Mouse (Mus musculus): ENCODE data around the gene Rbms3. TPM values are rescaled to one million over a fixed set of nuclear protein-coding genes. Genes with fewer than 3 reads are reported as not detected.
A peak's percentile ranks its signal among the peaks of the same experiment; 100 is the strongest.

Rbms3 gene
- polyA plus RNA-seq, 1 experiment from 2014 or later: 87.2 TPM

GRCm38 (mm10) chr9:117393626-117394525 is 235.8 kb downstream of the Rbms3 start:
- no peak overlapping the region for H3K4me3 ChIP-seq
- no peak overlapping the region for H3K9ac ChIP-seq
- H3K4me2 ChIP-seq (replicated peaks): no peak overlapping the region
- H3K27ac ChIP-seq: no peak overlapping the region
- H3K36me3 ChIP-seq: no peaks in the 10 kb centered on the region
- no peaks in the 10 kb centered on the region for H3K4me1 ChIP-seq
- whole genome bisulfite sequencing: 63% methylated on average over 18 of the region's 18 CpGs
- H3K9me3 ChIP-seq: no peaks in the 10 kb centered on the region
- peak; percentile 76 for ATAC-seq (ENCODE audit: low FRiP score, low read depth)
- no peaks in the 10 kb centered on the region for H3K27me3 ChIP-seq (replicated peaks)

DNA sequence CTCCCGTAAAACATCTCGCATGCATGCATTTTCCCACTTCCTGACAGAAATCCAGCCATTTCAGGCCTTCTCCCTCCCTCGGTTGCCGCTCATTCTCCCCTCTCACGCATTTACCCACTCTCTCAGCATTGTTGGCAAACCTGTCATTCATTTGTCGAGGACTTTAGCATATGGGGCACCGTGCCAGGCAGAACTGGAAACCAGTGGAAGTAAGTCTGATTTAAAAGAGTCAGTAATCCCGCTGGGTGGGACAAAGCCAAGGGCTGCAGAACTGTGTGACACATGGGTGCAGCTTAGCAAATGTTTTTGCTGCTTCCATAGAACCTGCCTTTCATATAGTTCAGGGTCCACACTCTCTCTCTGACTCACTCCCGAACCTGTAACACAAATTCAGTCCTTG is 241.7 kb downstream of the Rbms3 start:
- H3K9ac ChIP-seq: no peak overlapping the region
- H3K9me3 ChIP-seq: no peaks in the 10 kb centered on the region
- no peaks in the 10 kb centered on the region for H3K27me3 ChIP-seq (replicated peaks)
- no peaks in the 10 kb centered on the region for H3K36me3 ChIP-seq
- WGBS: 84% methylated on average over 9 of the region's 9 CpGs
- ATAC-seq (ENCODE audit: low FRiP score, low read depth): no peak
- H3K4me3 ChIP-seq: no peak overlapping the region
- no peak overlapping the region for H3K4me2 ChIP-seq (replicated peaks)
- H3K4me1 ChIP-seq: no peaks in the 10 kb centered on the region
- no peak overlapping the region for H3K27ac ChIP-seq

GRCm38 (mm10) chr9:117380876-117381275 is 248.8 kb downstream of the Rbms3 start:
- H3K36me3 ChIP-seq: no peaks in the 10 kb centered on the region
- no peak overlapping the region for H3K27ac ChIP-seq
- no peak for ATAC-seq (ENCODE audit: low FRiP score, low read depth)
- H3K9ac ChIP-seq: no peak overlapping the region
- H3K27me3 ChIP-seq (replicated peaks): no peaks in the 10 kb centered on the region
- WGBS: 77% methylated on average over 5 of the region's 5 CpGs
- H3K4me1 ChIP-seq: no peaks in the 10 kb centered on the region
- no peak overlapping the region for H3K4me2 ChIP-seq (replicated peaks)
- H3K9me3 ChIP-seq: no peaks in the 10 kb centered on the region
- no peak overlapping the region for H3K4me3 ChIP-seq

DNA sequence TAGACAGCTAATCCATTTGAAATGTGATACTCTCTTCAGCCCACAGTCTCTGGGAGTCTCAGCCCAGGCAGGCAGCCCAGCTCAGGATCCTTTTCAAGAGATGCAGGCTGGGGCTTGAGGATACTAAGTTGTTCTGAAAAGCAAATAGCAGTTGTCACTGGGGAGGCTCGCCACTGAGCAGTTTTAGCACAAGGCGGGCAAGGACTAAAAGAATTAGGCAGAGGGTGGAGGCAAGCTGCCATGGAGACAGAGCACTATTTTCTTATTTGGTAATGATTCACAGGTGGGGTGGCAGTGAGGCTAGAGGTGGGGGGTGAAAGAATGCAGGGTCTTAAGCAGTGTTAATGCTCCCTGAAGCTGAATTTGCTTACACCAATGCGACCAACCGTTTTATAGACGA is 249.6 kb downstream of the Rbms3 start:
- H3K9ac ChIP-seq: no peak overlapping the region
- H3K9me3 ChIP-seq: no peaks in the 10 kb centered on the region
- no peak for ATAC-seq (ENCODE audit: low FRiP score, low read depth)
- no peak overlapping the region for H3K4me2 ChIP-seq (replicated peaks)
- H3K27me3 ChIP-seq (replicated peaks): no peaks in the 10 kb centered on the region
- no peak overlapping the region for H3K27ac ChIP-seq
- no peaks in the 10 kb centered on the region for H3K36me3 ChIP-seq
- WGBS: 18% methylated on average over 5 of the region's 5 CpGs
- no peak overlapping the region for H3K4me3 ChIP-seq
- no peaks in the 10 kb centered on the region for H3K4me1 ChIP-seq

DNA sequence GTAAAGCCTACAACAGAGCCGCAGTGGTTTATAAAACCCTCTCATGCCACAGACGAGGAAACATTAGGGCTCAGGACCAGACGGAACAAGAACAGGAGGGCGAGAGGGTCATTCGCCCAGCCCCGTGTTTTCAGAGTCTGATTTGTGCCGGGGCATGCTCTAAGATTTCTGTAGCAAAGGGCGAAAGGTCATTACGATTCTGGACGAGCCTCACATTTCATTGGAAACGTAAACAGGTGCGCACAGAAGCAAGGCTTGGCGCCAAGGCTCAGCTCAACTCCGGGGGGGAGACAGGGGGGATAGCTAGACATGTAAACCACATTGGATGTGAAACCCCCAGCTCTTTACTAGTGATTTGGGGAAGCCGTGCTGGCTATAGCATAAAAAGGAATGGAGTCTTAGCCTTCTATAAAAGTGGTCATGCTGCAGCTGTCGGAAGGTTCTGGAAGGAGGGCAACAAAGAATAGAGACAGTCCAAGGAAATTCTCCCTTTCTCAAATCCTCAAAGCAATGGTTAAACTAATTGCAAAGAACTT is 250.2 kb downstream of the Rbms3 start:
- H3K4me2 ChIP-seq (replicated peaks): no peak overlapping the region
- H3K4me1 ChIP-seq: no peaks in the 10 kb centered on the region
- no peak for ATAC-seq (ENCODE audit: low FRiP score, low read depth)
- no peak overlapping the region for H3K4me3 ChIP-seq
- H3K27me3 ChIP-seq (replicated peaks): no peaks in the 10 kb centered on the region
- H3K36me3 ChIP-seq: no peaks in the 10 kb centered on the region
- WGBS: 64% methylated on average over 16 of the region's 16 CpGs
- H3K9ac ChIP-seq: no peak overlapping the region
- H3K9me3 ChIP-seq: no peaks in the 10 kb centered on the region
- H3K27ac ChIP-seq: no peak overlapping the region

DNA sequence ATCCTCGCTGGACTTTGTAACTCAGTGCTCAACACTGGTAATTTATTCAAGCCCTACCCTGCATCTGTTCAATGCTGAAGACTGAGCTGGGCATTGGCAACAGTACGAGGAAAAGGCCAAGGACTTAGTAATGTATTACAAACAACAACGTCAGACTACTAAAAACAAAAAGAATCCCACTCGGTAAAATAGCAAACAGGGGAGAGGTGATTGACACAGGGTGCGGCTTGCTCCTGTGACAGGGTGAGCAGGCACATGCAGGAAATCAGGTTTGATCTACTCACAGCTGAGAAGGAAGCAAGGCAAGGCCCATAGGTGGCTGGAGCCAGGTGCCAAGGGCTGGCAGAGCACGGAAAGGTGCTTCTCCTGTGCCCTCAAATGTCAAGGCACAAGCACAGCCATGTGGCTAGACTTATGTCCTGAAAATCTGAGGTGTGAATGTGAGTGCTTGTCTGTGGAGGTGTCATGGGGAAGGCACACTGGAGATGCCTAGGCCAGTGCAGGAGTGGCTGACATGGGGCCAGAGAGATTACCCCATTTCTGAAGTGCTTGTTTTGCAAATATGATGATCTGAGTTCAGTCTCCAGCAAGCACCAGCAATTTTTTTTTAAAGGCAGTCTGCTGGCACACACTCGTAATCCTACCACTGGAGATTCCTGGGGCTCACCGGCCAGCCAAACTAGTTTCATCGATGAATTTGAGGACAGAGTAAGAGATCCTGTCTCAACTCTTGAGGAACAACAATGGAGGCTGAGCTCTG is 251.4 kb downstream of the Rbms3 start:
- 0 out of 2 replicates have a peak, but pooled peaks cover 3% of the 10 kb centered on the region for H3K4me1 ChIP-seq
- no peak overlapping the region for H3K4me3 ChIP-seq
- H3K27me3 ChIP-seq (replicated peaks): no peaks in the 10 kb centered on the region
- WGBS: 78% methylated on average over 9 of the region's 9 CpGs
- no peak overlapping the region for H3K9ac ChIP-seq
- H3K9me3 ChIP-seq: no peaks in the 10 kb centered on the region
- no peak overlapping the region for H3K27ac ChIP-seq
- no peaks in the 10 kb centered on the region for H3K36me3 ChIP-seq
- no peak for ATAC-seq (ENCODE audit: low FRiP score, low read depth)
- no peak overlapping the region for H3K4me2 ChIP-seq (replicated peaks)

GRCm38 (mm10) chr9:117375776-117376175 is 253.9 kb downstream of the Rbms3 start:
- Histone ChIP-seq H3K27ac (no peak overlapping the region), H3K9me3 (no peaks in the 10 kb centered on the region), H3K4me1 (peaks cover 5% of the 10 kb centered on the region; the same call in 1 of the 2 replicates), H3K36me3 (no peaks in the 10 kb centered on the region), H3K4me2 (replicated peaks) (no peak overlapping the region), H3K4me3 (no peak overlapping the region), H3K9ac (no peak overlapping the region), H3K27me3 (replicated peaks) (no peaks in the 10 kb centered on the region)
- ATAC-seq (ENCODE audit: low FRiP score, low read depth): no peak
- 84% methylated on average over 3 of the region's 3 CpGs for WGBS

GRCm38 (mm10) chr9:117373164-117373741 is 256.5 kb downstream of the Rbms3 start:
- Histone ChIP-seq H3K4me3 (no peak overlapping the region), H3K9me3 (no peaks in the 10 kb centered on the region), H3K27me3 (replicated peaks) (no peaks in the 10 kb centered on the region), H3K27ac (no peak overlapping the region), H3K4me2 (replicated peaks) (no peak overlapping the region), H3K9ac (no peak overlapping the region), H3K36me3 (no peaks in the 10 kb centered on the region), H3K4me1 (peaks cover 5% of the 10 kb centered on the region; the same call in 1 of the 2 replicates)
- 59% methylated on average over 7 of the region's 7 CpGs for WGBS
- no peak for ATAC-seq (ENCODE audit: low FRiP score, low read depth)

DNA sequence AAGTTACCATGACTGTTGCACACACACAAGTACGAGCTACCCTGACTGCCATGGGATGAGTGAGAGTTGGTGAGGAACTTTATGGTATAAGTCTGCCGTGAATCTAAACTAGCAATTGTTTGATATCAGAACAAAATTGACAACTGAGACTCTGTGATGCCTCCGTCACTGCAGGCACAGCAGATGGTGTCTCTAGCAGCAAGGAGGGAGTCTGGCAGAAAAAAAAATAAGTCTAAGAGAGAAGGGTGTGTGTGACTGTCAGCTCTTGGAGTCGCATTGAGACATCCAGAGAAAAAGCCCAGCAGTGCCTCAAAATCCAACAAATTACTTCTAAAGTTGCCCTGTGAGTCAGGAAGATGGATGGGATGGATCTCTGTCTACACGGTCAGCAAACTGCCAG is 257.7 kb downstream of the Rbms3 start:
- H3K4me2 ChIP-seq (replicated peaks): no peak overlapping the region
- no peak overlapping the region for H3K9ac ChIP-seq
- ATAC-seq (ENCODE audit: low FRiP score, low read depth): no peak
- 69% methylated on average over 5 of the region's 5 CpGs for WGBS
- no peaks in the 10 kb centered on the region for H3K27me3 ChIP-seq (replicated peaks)
- H3K4me1 ChIP-seq: peaks cover 5% of the 10 kb centered on the region; the same call in 1 of the 2 replicates
- no peaks in the 10 kb centered on the region for H3K9me3 ChIP-seq
- H3K36me3 ChIP-seq: no peaks in the 10 kb centered on the region
- H3K4me3 ChIP-seq: no peak overlapping the region
- no peak overlapping the region for H3K27ac ChIP-seq

DNA sequence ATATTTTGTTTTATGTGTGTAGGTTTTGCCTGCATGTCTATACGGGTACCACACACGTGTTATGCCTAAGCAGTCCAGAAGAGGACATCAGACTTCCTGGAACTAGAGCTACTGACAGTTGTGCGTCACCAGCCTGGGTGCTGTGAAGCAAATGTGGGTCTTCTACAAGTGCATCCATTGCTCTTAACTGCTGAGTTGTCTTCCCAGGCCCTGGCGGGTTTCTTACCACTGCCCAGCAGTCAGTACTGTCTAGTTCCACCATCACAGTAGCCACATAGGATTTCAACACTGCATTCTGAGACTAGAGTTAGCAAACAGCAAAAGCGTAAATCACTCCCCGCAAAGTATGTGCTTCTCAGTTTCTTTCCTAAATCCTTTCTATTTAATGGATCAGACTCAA is 259.6 kb downstream of the Rbms3 start:
- peaks cover 6% of the 10 kb centered on the region for H3K4me1 ChIP-seq
- 98% methylated on average over 6 of the region's 6 CpGs for WGBS
- H3K4me2 ChIP-seq (replicated peaks): no peak overlapping the region
- H3K27ac ChIP-seq: no peak overlapping the region
- no peak overlapping the region for H3K9ac ChIP-seq
- no peak for ATAC-seq (ENCODE audit: low FRiP score, low read depth)
- no peaks in the 10 kb centered on the region for H3K27me3 ChIP-seq (replicated peaks)
- no peak overlapping the region for H3K4me3 ChIP-seq
- H3K9me3 ChIP-seq: no peaks in the 10 kb centered on the region
- no peaks in the 10 kb centered on the region for H3K36me3 ChIP-seq

DNA sequence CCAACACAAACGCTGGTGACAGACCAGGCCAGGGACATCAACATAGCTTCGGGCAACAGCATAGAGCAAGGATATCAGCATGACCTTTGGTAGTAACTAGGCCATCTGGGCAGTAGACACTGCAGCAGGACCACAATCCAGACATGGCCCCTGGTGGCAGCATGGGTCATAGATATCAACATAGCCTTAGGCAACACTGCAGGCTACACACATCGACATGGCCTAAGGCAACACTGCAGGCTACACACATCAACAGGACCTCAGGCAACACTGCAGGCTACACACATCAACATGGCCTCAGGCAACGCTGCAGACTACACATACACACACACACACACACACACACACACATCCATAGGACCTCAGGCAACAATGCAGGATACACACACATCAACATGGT is 261.7 kb downstream of the Rbms3 start:
- no peak for ATAC-seq (ENCODE audit: low FRiP score, low read depth)
- no peak overlapping the region for H3K27ac ChIP-seq
- no peak overlapping the region for H3K9ac ChIP-seq
- no peaks in the 10 kb centered on the region for H3K9me3 ChIP-seq
- H3K27me3 ChIP-seq (replicated peaks): no peaks in the 10 kb centered on the region
- no peak overlapping the region for H3K4me3 ChIP-seq
- no peaks in the 10 kb centered on the region for H3K36me3 ChIP-seq
- H3K4me1 ChIP-seq: peaks cover 7% of the 10 kb centered on the region; the same call in 1 of the 2 replicates
- 86% methylated on average over 4 of the region's 4 CpGs for whole genome bisulfite sequencing
- H3K4me2 ChIP-seq (replicated peaks): no peak overlapping the region

GRCm38 (mm10) chr9:117364610-117365009 is 265.1 kb downstream of the Rbms3 start:
- Histone ChIP-seq H3K9ac (no peak overlapping the region), H3K4me1 (peaks cover 12% of the 10 kb centered on the region; the same call in 1 of the 2 replicates), H3K27ac (no peak overlapping the region), H3K4me3 (no peak overlapping the region), H3K27me3 (replicated peaks) (no peaks in the 10 kb centered on the region), H3K36me3 (no peaks in the 10 kb centered on the region), H3K9me3 (no peaks in the 10 kb centered on the region), H3K4me2 (replicated peaks) (no peak overlapping the region)
- ATAC-seq (ENCODE audit: low FRiP score, low read depth): no peak
- 9% methylated on average over 3 of the region's 3 CpGs for WGBS
